Mouse (Mus musculus): ENCODE results near the gene Ndufc1. TPM values are rescaled to one million over a fixed set of nuclear protein-coding genes. Genes with fewer than 3 reads are reported as not detected.

The Ndufc1 gene
- polyA plus RNA-seq (2012; fragmentation: generic; extraction: Trizol), result 100 to 1,000 TPM; 240 to 524 TPM

DNA sequence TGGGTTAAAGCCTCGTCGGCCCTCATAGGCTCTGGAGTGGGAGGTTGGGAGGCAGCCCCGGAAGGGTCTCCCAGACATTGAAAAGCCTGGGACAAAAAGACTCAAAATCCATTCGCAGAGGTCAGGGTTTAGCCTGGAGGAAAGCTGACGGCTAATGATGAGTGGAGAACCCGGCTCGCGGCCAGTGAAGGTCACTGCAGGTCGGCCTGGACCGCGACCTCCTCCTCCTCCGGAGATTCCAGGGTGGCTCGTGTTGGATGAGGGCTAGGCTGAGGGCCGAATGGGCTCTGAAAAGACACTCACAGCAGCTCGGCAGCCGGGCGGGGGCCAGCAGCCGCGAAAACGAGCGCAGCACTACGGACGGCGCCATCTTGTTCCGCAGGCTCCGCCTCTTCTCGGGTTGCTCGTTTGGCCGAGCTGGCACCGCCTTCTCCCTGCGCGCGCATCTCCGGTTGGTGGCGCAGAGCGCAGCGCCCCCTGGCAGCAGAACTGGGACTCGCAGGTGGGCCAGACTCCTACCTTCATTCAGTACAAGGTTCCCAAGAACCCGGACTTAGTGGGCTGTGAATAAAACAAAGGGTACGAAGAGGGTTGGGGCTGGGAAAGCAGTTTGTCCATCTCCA lies at the start of gene Ndufc1:
Ndufc1 (minus strand) TSS at position 428 of the 623 bp plus-strand sequence.

DNA sequence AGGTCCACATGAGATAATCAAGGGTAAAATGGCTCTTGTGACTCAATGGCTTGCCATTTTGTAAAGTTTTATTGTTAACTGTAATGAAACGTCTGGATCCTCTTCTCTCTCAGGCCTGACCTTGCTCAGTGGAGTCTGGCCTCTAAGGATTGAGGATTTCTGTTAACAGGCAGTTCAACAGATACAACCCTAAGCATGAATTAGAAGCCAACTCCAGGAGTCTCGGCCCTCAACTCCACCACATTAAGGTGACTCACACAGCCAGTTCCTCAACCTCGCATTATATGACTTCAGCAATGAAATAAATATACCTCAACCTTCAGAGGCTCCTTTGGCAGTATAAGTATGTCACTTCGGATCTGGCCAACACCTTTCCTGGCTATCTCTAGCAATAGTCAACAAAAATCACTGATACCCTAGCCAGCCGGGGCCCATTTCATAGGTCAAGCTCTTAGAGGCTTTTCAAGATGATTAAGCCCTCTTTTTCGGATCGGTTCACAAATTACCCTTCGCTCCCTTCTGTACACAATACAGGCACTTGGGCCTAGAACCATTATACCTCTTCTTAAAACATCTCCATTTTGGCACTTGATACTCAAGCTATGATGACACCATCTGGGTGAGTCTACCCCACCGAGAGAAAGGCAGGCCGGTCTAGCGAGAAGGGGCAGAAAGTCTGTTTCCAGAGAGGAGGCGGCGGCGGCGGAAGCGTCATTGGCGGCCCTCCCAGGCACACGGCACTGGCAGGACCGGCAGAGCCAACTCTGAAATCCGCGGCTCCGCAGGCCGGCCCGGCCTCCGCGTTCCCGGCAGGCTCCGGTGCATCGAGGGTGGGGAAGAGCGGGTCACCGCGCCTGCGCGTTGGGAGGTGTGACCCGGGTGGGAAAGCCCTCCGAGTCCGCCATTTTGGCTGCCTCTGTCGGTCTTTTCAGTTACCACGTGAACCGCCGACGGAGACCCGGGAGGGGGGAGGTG lies 6.6 kb upstream of the Ndufc1 start, which contains the start of gene Naa15:
Naa15 (plus strand) TSS at position 51 of the 975 bp plus-strand sequence.

DNA sequence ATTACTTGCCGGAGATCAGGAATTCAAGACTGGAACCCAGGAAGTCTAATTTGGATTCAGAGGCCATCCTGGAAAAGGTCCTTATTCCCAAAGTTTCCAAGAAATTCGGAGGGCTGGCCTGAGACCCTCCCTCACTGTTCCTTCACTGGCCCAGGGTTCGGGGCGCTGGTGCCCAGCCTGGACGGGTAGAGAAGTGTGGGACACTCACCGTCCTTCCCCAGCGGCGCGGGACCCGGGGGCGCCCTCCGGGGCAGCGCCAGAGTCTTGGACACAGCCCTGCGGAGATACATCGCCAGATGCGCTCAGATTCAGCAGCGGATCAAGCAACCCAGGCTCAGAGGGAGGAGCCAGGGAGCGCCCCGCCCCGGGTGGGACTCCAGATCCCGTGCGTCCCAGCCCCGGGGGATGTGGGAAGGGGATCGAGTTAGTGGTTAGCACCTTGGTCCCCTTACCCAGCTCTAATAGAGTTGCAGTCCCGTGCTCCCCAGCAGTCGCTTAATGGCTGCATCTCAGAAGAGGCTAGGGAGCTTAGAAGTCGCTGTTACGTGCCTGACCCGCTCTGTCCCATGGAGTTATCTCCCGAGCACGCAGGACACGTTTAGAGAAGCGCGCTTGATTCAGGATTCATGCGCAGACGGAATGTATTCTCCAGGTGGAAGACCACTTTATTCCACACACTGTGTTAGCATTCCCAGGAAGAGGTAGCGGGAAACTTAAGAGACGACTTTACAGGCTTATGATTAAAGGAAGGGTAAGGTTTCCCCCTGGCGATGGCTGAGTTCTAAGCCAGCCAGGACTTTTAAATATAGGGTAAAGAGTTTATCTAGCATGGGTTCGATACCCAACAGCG lies 12.3 kb downstream of the Ndufc1 start, which contains the start of gene Mgarp:
Mgarp (minus strand) TSS at position 520 of the 850 bp plus-strand sequence.

Other genes starting within 250 kb of the Ndufc1 start
- 1 to 10 TPM; 2.0 to 6.6 TPM for gene Noct, start 184.5 kb downstream of the Ndufc1 start, polyA plus RNA-seq (2012; fragmentation: generic; extraction: Trizol)
- 10 to 100 TPM in 1 of 2 experiments, 1 to 10 TPM in 1; 2.2 to 17.5 TPM for gene Elf2, start 68.3 kb downstream of the Ndufc1 start, polyA plus RNA-seq (2012; fragmentation: generic; extraction: Trizol)
- under 1 TPM; 0.15 to 0.77 TPM for gene Mgarp, start 12.2 kb downstream of the Ndufc1 start, polyA plus RNA-seq (2012; fragmentation: generic; extraction: Trizol)
- gene Naa15, start 6.2 kb upstream of the Ndufc1 start, polyA plus RNA-seq (2012; fragmentation: generic; extraction: Trizol), result 1 to 10 TPM; 3.8 to 4.7 TPM
- gene Rab33b, start 74.9 kb upstream of the Ndufc1 start, polyA plus RNA-seq (2012; fragmentation: generic; extraction: Trizol), result 1 to 10 TPM in 1 of 2 experiments, under 1 TPM in 1; 0.63 to 5.7 TPM
- 10 to 100 TPM in 1 of 2 experiments, under 1 TPM in 1; 0.87 to 12.4 TPM for gene Setd7, start 151.9 kb upstream of the Ndufc1 start, polyA plus RNA-seq (2012; fragmentation: generic; extraction: Trizol)

Data from C3H10T1/2 (cell line).